Mouse (Mus musculus): Measurements from ENCODE around the gene Psg25.
"Not testable (repeated sequence)": the region's sequence is repeated elsewhere in the genome, so short reads cannot be mapped to it uniquely, and the experiment has no call there.

Psg25 gene

GRCm38 (mm10) chr7:18532169-18532568 lies at the start of gene Psg25:
Gene Psg25 (minus strand): TSS chr7:18532269.
- no peak for DNase-seq (ENCODE audit: low spot score)

- DNase-seq (ENCODE audit: low spot score) = no peak
Measured at GRCm38 (mm10) chr7:18567205-18567604, 35.1 kb upstream of the Psg25 start, which contains the start of gene Psg27. Gene Psg27 (minus strand): TSS chr7:18567305.

GRCm38 (mm10) chr7:18559850-18560249 lies 27.8 kb upstream of the Psg25 start:
- DNase-seq (ENCODE audit: low spot score) = no peak

GRCm38 (mm10) chr7:18555751-18556150 lies 23.7 kb upstream of the Psg25 start:
- not testable (repeated sequence) for DNase-seq (ENCODE audit: low spot score)

- DNase-seq (ENCODE audit: low spot score) = no peak
Measured at GRCm38 (mm10) chr7:18533420-18533819, 1.4 kb upstream of the Psg25 start.

DNA sequence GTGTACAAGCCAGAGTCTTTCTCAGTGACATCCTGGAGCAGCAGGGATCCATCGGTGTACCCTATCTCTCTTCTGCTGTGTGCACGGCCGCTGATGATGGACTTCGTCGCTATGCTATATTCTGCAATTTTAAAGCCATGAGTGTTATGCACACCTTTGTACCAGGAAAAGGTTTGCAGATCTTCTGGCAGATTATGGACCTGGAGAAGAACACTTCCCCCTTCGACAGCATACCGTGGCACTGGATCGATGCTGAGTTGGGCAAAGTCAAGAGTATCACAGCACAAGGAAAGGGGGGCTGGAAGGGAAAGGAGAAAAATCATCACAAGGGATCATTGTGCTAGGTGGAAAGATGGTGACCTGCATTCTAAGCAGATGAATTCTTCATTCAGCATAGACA lies 7.4 kb downstream of the Psg25 start:
- no peak for DNase-seq (ENCODE audit: low spot score)

- DNase-seq (ENCODE audit: low spot score) = not testable (repeated sequence)
Measured at GRCm38 (mm10) chr7:18512848-18513247, 19.2 kb downstream of the Psg25 start.

DNA sequence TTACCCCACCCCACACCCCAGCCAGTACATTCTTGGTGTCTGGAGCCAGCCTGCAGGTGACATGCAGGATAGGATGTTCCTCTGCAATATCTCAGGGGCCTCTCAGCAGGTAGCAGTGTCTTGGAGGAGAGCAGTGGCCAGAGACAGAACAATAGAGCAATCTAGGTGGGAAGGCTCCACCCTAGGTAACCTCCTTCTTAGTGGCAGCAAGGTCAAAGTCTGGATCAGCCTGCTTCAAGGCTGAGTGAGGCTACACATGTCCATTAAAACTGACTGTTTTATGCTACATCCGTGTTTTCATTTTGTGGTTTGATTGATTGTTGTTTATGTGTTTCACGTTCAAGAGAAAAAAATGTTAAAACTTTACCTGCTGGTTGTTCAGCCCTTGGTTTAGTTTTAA lies 19.7 kb downstream of the Psg25 start:
- DNase-seq (ENCODE audit: low spot score) = not testable (repeated sequence)

GRCm38 (mm10) chr7:18511479-18511878 lies 20.6 kb downstream of the Psg25 start:
- DNase-seq (ENCODE audit: low spot score) = no peak

GRCm38 (mm10) chr7:18484077-18484476 lies 48.0 kb downstream of the Psg25 start, which contains the start of gene Psg26:
Gene Psg26 (minus strand): TSS chr7:18484177.
- no peak for DNase-seq (ENCODE audit: low spot score)
